Mouse (Mus musculus) testis, postnatal 10 days (tissue): Measurements from ENCODE around the gene Magi2.

Experiments used
- DNase-seq: peaks from one replicate; pipeline ENCODE4 v3.0.0; 2021; ENCODE audit warnings: low spot score

Gene Magi2

DNA sequence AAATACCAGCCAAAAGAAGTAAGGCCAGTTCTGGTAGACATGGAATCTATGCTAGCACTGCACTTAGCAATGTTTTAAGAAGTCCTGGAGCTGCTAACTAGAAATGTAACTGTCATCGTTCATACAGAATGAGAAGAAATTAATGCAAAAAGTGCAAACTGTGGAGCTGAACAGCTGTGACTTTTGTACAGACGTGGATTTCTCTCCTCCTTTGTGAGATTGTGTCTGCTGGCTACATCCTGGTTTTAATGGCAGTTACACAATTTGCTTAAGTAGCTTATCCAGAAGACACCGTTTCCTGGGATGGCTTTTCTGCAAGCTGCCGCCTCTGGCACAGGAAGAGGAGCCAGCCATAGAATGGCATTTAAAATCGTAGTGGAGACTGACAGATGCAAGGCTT lies 1136.4 kb downstream of the Magi2 start:
- no peak for DNase-seq

GRCm38 (mm10) chr5:20373586-20373985 lies 1146.8 kb downstream of the Magi2 start:
- DNase-seq, result no peak

DNA sequence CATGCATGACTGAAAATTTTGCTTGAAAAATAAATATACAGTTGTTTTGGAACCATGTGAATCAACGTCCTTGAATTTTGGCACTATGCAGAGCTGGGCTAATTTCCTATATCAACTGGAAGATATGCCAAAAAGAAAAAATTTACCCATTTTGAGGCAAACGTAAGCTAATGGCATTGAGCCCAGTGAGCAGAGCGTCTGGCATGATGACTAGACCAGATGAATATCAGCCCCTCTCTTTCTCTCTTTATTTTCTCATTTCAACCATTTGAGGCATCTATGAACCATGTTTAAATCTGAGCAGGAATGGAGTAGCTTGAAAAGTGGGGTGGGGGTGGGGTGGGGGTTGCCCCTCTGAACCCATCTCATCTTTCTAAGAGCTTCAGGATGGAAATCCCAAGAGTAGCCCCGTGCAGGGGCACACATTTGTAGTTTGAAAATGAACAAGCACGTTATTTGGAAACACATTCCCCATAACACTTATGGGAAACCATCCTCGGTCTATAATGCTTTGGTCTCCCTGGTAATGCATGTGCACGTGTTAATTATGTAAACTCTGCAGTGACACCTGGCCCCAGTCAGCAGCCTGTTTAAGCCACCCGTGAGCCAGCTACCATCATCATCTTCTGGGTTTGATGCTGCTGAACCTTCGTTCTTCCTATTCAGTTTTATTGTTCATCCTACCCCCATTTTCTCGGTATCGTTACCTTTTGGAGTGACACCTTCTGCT lies 1151.4 kb downstream of the Magi2 start:
- no peak for DNase-seq

DNA sequence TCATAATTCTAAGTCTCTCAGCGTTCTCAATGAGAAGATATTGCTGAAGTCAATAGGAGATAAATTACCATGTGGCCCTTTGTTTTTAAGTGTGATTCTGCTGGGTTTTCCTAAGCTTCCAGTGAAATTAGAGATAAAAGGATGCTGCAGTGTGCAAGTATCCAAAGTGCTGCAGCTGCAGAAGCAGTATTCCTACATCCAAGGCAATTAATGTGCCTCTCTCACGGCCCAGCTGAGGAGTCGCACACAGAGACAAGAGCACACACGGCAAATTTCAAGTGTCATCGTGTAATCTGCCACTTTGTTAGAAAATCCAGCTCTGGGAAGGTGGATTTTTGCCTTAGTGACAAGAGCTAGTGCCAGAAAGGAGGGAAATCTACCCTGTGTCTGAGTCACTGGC lies 1177.7 kb downstream of the Magi2 start:
- no peak for DNase-seq

GRCm38 (mm10) chr5:20406626-20407025 lies 1179.8 kb downstream of the Magi2 start:
- DNase-seq, result no peak

GRCm38 (mm10) chr5:20415320-20415719 lies 1188.5 kb downstream of the Magi2 start:
- no peak for DNase-seq

- DNase-seq, result no peak
Observed at GRCm38 (mm10) chr5:20417348-20417747, 1190.5 kb downstream of the Magi2 start.

GRCm38 (mm10) chr5:20432148-20432813 lies 1205.4 kb downstream of the Magi2 start:
- no peak for DNase-seq

- no peak for DNase-seq
Observed at GRCm38 (mm10) chr5:20446471-20447174, 1219.8 kb downstream of the Magi2 start.

GRCm38 (mm10) chr5:20456106-20456505 lies 1229.3 kb downstream of the Magi2 start:
- no peak for DNase-seq

- DNase-seq, result no peak
Observed at GRCm38 (mm10) chr5:20457742-20458510, 1231.1 kb downstream of the Magi2 start.

DNA sequence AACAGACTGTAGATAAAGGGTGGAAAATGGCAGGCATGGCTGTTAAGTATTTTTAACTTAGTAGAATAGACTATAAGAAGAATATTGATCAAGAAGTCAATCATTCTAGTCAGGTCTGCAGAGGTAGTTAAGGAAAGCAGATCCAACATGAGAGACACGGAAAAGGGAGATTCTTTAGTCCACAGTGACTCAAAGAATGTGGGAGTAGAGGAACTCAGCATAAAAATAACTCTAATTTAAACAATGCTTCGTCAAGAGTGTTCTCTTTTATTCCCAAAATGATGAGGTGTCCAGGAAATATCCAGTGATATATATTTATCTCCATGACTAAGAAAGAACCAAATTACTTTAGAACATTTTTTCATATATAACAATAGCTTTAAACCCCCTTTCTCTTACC lies 1234.9 kb downstream of the Magi2 start:
- no peak for DNase-seq

GRCm38 (mm10) chr5:20462376-20462775 lies 1235.5 kb downstream of the Magi2 start:
- DNase-seq, result no peak

- no peak for DNase-seq
Observed at GRCm38 (mm10) chr5:20469721-20470120, 1242.9 kb downstream of the Magi2 start.

DNA sequence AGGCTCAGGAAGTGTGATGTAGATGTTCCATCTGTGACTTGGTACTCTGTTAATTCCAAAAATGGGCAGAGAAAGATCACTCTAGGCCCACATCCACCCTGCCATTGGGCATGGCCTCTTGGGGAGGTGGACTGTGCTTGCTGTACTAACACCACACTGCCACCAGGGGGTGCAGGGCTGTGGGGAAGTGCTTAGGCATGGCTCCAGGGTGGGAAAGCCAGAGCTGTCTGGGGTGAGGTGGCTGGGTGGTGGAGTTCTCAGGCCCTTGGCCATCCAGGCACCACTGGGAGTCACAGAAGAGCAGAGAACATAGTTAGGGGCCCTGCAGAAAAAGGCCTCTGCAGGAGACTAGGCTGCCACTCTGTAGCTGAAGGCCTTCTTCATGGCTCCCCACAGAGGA lies 1243.6 kb downstream of the Magi2 start:
- peak; percentile 50 for DNase-seq

GRCm38 (mm10) chr5:20484505-20484904 lies 1257.7 kb downstream of the Magi2 start:
- no peak for DNase-seq

GRCm38 (mm10) chr5:20491911-20492310 lies 1265.1 kb downstream of the Magi2 start:
- no peak for DNase-seq

DNA sequence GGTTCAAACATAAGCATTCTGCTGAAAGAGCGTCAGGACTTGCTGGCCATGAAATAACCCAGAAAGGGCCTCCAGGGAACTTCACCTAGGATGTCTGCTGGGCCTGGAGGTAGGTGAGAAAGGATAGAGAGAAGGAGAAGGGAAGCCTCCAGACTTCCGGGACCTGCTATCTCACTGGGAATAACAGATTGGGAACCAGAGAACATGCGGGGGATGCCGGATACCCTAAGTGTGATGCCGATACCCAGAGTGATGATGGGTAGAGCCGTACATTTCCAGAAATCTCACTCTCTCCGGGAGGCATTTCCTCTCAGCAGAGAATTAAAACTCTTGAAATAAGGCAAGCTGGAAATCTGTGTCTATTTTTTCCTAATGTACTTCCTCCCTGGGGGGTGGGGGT lies 1265.8 kb downstream of the Magi2 start:
- no peak for DNase-seq

GRCm38 (mm10) chr5:20494010-20494409 lies 1267.2 kb downstream of the Magi2 start:
- DNase-seq, result no peak

GRCm38 (mm10) chr5:20496924-20497323 lies 1270.1 kb downstream of the Magi2 start:
- DNase-seq, result no peak

DNA sequence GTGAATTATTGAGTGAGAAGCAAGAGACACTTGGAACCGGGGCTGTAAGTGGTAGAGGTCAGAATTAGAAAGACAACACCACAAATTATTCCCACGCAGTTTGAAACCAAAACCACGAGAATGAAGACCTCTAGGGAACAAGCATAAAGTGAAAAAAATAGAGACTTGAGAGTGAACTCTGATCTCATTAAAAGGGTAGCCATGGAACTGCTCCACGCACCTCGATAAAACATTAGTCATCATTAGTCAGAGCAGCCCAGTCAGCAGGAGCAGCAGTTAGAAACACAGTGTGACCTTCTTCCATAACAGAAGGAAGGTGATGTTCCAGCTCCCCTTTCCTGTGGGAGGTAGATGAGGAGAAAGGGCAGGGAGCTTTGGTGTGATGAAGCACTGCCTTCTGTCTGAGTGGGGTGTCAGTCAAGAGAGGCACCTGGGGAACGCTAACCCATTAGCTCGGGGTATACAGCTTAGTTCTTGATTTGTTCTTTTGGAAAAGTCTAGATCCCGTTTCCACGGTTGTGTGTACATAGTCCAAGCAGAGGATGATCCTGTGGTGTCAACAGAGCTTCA lies 1272.3 kb downstream of the Magi2 start:
- DNase-seq, result no peak

DNA sequence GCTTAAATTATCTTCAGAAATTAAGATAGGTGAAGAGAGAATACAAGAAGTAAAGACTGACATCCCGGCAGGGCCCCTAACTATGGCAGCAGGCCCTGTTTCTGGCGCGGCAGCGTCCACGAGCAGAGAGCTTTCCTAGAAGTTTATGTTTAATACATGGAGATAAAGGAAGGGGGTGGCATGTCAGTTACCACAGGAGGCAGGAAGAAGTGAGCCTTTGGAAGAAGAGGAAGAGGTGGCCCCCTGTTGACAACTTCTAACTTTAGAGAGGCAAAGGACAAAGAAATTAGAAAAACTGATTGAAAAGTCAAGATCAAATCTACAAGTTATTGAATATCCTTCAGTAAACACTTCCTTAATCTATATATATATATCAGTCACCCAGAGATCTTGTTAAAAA lies 1281.8 kb downstream of the Magi2 start:
- DNase-seq, result no peak
